Mouse (Mus musculus): Measurements from ENCODE around the gene Orai3.
A peak's percentile ranks its signal among the peaks of the same experiment; 100 is the strongest.
"Not testable (repeated sequence)": the region's sequence is repeated elsewhere in the genome, so short reads cannot be mapped to it uniquely, and the experiment has no call there.

Orai3 gene

DNA sequence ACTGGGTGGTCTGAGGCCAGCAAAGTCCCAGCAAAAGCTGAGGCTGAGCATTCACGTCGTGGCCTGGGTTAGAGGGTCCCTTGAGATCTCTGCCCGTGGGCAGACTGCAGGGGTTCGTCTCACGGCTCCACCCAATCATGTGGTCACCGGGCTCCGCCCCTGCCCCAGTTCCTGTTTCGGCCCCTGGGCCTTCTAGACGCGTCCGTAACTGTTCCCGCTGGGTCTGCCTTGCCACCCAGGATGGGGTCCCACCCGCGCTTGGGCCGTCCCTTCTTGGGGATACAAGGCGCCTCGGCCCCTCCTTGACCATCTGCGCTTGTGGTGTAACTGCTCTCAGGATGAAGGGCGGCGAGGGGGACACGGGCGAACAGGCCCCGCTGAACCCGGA lies at the start of gene Orai3:
Gene Orai3 (plus strand): TSS at position 165 of the 388 bp plus-strand sequence.
- DNase-seq (ENCODE audit: low spot score in 2 of 2): peak; percentile 92 to 95

DNA sequence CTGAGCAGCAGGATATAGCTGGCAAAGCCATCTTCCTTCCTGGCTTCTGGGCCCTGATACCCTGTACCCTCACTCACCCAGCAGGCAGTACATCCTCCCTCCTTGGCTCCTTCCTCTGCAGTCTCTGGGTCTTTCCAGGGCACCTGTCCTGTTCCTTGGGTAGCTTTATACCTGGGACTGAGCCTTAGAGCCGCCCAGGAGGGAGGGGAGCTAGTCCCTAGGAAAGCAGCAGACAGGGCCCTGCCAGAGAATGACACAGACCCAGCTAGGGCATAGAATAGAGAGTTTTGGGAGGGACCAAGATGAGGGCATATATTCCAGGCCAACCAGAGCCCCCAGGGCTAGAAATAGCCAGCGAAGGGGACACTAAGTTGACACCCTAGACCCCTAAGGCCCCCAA lies 44.1 kb upstream of the Orai3 start:
- DNase-seq (ENCODE audit: low spot score in 2 of 2): no peak

DNA sequence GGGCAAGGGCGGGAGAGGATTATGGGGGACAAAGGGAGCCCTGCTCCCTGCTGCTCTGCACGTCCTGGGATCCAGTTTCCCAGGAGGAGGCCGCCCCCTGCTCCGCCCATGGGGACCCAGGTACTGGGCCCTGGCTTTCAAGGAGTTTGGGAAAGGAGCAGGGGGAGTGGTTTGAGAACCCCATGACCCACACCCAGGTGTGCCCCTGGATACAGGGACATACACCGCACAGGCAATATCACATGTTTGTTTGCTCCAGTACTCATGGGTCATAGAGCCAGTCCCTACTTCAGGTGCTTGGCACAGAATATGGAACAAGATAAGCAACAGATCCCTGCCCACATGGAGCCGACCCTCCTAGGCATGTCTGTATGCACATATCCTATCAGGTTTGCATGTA lies 43.7 kb upstream of the Orai3 start:
- DNase-seq (ENCODE audit: low spot score in 2 of 2): no peak

DNA sequence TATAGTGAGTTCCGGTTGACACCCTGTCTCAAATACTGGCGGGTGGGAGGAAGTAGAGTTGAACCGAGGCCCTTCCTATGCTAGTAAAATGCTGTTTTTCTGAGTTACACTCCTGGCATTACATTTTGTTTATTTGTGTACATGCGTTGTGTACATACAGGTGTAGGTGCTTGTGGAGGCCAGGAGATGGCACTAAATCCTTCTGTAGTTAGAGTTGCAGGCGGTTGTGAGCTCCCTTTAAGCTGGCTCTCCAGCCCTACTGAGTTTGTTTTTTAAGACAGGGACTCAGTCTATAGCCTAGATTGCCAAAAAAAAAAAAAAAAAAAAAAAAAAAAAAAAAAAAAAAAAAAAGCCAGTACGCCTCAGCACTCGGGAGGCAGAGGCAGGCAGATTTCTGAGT lies 41.7 kb upstream of the Orai3 start:
- DNase-seq (ENCODE audit: low spot score in 2 of 2): no peak

DNA sequence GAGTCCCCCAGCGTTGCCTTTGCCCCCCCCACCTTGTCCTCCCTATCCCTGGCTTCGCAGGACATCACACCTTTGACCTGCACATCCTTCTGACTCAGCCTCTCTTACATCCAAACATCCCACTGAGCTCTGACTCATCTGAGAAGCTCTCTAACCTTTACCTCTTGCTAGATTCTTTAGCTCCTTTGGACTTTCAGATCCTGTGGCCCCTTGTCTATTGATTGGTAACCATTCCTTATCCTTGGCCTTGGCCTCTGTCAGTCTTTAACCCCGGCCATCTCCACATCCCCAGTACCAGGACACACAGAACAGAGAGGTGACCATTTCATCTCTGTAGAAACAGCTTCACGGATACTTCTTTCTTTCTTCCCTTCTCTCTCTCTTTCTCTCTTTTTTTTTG lies 39.4 kb upstream of the Orai3 start:
- DNase-seq (ENCODE audit: low spot score in 2 of 2): no peak

DNA sequence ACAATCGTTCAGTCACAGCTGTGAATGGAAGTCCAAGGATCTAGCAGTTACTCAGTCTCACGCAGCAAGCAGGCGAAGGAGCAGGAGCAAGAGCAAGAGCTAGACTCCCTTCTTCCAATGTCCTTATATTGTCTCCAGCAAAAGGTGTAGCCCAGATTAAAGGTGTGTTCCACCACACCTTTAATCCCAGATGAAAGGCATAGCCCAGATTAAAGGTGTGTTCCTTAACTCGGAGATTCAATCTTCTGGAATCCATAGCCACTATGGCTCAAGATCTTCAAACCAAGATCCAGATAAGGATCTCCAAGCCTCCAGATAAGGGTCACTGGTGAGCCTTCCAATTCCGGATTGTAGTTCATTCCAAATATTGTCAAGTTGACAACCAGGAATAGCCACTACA lies 37.5 kb upstream of the Orai3 start, which contains the start of gene Ctf2:
Gene Ctf2 (minus strand): TSS at position 101 of the 400 bp plus-strand sequence.
- DNase-seq (ENCODE audit: low spot score in 2 of 2): not testable (repeated sequence)

DNA sequence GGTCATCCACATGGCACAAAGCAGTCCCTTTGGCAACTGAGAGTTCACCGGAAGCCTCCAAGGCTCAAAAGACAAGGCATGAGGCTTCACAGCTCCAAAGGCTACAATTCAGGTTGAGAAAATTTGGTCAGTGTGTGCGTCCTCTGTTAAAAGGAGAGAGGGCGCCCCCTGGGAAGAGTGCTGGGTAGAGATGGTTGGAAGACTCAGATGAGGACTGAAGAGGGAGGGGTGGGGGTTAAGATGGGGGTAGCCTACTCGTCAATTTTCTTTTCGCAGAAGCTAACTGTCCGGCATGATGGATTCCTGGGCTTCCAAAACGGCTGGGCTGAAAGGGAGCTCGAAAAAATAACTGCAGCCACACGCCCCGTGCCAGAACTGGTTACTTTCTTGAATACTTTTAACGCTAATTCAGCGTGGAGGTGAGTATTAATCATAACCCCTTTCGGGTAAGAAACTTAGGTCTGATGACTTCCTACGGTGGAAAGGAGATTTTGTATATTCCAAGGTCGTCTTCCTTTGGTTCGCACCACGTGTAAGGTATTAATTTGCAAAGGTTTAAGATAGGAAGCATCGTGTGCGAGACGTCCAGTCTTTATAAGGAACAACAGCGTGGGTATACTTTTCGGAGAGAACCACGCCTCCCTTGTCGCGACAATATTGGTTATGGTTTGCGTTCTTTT lies 25.1 kb upstream of the Orai3 start, which contains the start of gene Fbxl19:
Gene Fbxl19 (plus strand): TSS at position 178 of the 680 bp plus-strand sequence.
- DNase-seq (ENCODE audit: low spot score in 2 of 2): peak; percentile 51 to 64

DNA sequence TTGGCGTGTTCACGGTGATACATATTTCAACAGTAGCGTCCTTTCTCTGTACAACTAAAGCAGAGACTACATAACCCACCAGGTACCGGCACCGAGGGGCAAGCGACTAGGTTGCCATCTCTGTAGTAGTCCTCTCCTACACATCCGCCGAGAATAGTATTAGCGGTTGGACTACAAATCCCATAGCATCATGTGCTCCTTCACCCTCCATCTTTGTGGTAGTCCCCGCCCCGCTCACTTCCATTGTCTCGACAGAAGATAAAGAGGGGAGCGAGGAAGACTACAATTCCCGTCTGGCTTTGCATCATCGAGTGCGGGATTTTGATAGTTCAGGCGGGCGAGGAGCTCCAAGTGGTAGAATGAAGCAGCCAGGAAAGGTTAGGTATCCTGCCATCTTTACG lies 24.4 kb upstream of the Orai3 start:
- DNase-seq (ENCODE audit: low spot score in 2 of 2): peak; percentile 95 to 96

DNA sequence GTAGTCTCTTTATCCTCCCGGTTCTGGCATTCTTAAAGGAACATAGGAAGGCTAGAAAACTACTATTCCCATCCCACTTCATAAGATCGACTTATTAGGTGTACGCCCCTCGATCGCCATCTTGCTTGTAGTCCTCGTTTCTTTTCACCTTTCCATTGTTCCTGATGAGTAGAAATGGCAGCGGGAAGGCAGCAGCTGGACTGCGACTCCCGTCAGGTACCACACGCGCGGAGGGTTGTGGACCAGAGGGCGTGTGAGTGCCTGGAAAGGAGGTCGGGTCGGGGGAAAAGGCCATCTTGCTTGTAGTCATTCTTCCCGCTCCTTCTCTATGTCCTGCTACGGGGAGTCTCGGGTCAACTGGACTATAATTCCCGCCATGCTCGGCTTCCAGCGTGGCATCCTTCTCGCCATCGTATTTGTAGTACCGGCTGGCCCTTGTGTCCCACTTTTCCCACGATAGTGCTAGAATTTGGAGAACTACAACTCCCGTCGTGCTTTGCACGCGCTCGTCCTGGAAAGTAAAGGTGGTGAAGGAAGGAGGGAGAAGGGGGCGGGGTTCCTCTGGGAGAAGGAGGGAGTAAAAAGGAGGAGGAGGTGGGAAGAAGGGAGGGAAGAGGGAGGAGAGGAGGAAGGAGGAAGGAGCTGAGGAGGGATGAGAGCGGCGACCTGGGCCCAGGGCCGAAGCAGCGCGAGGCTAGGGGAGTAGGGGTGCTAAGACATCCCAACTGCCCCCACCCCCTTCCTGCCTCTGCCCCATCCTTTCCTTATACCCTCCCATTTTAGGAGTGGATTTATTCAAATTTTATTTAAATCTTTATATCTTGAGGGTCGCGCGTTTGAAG lies 23.7 kb upstream of the Orai3 start:
- DNase-seq (ENCODE audit: low spot score in 2 of 2): peak; percentile 99

DNA sequence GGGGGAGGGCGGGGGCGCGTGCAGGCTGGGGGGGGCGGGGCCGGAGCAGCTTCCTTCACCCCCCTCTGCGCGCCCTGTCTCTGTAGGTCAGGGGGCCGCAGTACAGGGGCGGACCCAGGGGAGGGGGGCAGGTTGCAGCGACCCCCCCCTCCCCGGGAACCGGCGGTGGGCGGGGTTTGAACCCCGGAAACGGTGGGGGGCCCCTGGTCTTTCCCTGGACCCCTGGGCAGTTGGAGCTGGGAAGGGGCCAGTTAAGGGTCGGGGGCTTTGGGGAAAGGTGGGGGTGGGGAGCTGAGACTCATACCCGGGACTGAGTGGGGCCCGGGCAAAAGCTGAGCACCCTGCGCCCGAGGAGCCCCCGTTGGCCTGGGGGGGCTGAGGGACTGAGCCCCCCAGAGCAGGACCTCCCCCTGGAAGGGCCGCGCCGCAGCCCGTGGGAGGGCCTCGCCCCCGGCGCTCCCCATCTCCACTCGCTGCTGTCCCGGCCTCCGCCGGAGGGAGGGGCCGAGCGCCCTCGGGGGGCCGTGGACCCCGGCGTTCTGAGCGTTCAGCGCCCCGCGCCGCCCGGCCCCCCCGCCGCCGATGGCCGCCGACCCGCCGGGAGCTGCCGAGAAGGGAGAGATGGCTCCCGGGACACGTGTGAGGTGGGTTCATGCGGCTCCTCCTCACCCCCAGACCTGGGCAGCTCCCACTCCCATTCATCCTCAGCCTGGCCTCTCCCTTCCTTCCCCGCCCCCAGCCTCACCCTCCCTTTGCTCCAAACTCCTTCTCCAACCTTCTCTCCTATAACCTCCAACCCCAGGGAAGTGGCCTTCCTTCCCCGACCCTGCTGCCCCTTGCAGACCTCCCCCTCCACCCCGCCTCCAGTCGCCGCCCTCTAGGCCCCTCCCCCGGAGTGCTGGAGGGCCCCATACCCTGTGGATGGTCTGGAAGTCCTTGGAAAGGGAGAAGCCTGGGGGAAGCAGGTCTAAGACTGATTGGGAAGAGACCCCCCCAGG lies 22.8 kb upstream of the Orai3 start:
- no peak for DNase-seq (ENCODE audit: low spot score in 2 of 2)

DNA sequence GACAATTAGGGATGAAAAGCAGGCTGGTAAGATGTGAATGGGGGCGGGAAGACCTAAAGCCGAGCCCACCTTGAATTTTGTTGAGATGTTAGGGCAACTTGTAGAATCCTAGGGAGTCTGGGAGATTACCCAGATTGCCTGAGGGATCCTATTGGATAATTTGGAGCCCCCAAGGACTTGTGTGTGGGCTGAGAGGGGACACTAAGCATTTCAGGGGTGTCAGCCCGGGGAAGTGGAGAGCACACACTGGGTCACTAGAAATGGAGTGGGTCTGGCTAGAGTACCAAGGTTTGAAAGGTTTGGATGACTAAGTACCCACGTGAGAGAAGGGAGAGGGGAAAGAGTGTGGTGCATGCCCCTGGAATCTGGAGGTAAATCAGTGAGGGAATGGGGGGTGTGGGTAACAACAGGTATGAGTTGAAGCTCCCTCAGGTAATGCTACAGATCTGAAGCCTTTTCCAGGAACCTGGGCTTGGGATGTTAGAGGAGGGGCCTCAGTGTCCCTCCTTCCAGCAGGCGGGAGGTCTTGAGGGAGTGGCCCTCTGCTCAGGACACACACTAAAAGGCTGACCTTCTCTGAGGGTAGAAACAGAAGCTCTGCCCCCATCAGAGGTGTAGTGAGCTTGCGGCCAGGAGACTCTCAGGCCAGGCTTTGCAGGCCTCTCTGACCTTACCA lies 21.9 kb upstream of the Orai3 start:
- DNase-seq (ENCODE audit: low spot score in 2 of 2): no peak

DNA sequence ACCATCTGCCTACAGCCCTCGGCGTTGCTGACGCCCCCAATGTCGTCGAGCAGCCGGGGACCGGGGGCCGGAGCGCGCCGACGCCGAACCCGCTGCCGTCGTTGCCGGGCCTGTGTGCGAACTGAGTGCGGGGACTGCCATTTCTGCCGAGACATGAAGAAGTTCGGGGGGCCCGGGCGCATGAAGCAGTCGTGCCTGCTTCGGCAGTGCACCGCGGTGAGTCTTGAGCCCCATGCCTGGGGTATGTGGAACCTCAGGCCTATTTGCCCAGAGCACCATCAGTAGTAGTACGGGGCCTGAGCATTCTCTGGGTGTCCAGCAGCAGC lies 21.4 kb upstream of the Orai3 start:
- DNase-seq (ENCODE audit: low spot score in 2 of 2): no peak

DNA sequence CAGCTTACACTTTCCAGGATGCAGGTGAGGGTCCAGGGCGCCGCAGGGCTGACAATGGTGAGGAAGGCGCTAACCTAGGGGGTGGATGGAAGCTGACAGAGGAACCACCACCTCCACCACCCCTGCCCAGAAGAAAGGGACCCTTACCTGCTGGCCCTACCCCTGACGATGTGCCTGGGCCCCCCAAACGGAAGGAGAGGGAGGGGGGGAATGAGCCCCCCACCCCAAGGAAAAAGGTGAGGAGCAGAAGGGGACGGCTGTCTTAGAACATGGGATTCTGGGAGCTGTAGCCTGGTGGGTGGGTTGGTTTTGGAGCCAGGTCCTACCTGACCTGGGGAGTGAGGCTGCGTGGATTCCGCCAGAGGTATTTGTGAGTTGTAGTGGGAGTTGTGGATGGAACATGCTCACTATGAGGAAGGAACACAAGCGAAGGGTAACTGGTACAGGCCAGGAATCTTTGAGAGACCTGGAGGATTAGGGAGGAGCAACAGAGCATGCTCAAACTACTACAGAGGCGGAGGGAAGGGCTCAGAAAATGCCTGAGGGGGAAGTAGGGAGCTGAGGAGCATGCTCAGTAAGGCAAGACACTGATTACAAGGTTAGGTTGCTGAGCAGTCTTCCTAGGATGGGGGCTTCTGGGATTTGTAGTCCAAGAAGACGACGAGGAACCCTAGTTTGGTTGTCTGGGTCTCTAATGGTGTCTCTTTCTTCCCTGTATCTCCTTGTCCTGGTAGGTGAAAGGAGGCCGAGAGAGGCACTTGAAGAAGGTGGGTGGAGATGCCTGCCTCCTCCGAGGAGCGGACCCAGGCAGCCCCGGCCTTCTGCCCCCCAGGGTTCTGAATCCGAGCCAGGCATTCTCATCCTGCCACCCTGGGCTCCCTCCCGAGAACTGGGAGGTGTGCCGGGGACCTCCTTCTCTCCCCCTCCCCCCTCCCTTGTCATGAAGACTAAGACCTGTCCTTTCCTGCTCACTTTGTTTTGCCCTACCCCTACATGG lies 19.2 kb upstream of the Orai3 start:
- no peak for DNase-seq (ENCODE audit: low spot score in 2 of 2)

DNA sequence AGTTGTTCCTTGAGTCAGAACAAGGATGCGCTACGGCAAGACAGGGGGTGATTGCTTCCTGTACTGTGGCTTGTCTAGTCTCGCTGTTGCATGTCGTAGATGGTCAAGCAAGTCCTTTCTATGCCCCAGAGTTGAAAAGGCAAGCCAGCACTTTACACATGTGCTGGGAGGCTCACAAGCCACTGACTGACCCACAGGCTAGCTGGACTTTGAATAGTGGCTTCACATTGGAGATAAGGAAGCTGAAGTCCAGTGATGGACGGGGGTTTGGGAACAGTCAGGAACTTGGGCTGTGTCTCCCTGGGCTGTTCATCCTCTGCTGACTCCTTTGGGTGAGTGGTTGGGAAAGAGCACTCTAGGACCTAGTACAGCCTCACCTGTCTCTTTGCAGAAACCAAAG lies 18.0 kb upstream of the Orai3 start:
- DNase-seq (ENCODE audit: low spot score in 2 of 2): no peak

DNA sequence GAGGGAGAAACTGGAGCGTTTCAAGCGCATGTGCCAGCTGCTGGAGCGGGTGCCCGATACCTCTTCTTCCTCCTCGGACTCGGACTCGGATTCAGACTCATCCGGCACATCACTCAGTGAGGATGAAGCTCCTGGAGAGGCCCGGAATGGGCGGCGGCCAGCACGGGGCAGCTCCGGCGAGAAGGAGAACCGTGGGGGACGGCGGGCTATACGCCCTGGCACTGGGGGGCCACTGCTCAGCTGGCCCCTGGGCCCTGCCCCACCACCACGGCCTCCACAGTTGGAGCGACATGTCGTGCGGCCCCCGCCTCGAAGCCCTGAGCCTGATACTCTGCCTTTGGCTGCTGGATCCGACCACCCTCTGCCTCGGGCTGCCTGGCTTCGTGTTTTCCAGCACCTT lies 17.5 kb upstream of the Orai3 start:
- DNase-seq (ENCODE audit: low spot score in 2 of 2): no peak

DNA sequence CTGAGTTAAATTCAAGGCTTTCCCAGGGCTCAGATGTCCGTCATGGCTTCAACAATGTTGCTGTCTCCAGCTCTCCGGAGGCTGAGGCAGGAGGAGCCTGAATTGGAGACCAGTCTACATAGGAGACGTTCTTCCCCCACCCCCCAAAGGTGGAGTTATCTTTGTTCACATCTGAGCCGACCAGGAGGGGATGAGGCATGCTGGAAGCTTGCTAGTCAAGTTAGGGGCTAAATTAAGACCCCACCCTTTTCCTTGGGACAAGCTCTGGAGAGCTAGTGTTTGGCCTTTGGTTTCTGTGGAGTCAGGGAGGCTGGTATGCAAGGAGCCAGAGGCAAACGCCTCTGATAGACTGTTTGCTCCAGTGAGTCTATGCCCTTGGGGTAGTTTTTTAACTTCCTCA lies 16.5 kb upstream of the Orai3 start:
- DNase-seq (ENCODE audit: low spot score in 2 of 2): no peak

DNA sequence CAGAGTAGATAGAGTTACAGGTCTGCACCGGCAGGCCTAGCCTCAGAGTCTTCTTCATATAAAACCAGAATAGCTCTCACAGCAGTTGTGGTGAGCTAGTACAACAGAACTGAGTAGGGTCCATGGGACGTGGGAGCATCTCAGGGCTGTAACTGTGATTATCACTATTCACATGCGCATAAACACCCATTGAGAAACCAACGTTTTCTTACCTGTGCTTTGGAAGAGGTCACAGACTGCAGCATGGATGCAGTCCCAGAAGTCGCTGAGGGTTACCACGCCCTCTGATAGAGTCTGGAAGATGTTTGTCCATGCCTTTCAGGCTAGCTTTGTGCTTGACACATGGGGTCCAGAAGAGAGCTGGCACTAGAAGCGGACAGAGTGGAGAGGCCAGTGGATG lies 15.9 kb upstream of the Orai3 start:
- no peak for DNase-seq (ENCODE audit: low spot score in 2 of 2)

DNA sequence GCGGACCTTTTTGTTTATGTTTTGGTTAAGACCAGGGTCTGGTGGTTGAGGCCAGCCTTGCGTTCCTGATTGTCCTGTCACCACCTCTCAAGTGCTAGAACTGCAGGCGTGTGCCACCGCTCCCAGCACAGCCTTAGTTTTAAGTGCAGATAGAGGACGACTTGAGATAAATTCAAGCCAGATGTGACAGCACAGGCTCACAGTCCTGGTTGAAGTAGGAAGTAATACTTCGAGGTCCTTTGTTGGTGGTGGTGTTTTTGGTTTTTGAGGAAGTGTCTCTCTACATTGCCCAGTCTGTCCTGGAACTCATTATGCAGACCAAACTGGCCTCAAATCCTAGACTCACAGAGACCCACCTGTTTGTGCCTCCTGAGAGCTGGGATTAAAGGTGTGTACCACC lies 9.9 kb upstream of the Orai3 start:
- DNase-seq (ENCODE audit: low spot score in 2 of 2): no peak

DNA sequence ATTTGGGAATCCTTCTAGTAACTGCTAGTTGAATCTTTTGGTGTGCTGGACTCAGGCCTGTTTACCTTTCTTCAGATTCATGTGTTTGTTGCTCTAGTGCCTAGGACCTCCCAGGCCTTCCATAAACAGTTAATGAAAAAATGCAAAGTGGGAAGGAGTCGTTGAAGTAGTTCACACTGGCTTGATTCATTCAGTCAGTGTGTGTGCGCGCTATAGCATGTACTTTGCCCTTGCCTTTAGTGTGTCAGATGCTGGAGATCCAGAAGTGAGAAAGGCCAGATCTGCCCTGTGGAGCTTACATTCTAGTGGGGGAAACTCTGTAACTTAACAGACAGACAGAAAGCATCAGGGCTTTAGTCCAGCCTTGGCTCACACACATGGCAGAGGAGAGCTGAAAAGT lies 9.1 kb upstream of the Orai3 start:
- DNase-seq (ENCODE audit: low spot score in 2 of 2): no peak

DNA sequence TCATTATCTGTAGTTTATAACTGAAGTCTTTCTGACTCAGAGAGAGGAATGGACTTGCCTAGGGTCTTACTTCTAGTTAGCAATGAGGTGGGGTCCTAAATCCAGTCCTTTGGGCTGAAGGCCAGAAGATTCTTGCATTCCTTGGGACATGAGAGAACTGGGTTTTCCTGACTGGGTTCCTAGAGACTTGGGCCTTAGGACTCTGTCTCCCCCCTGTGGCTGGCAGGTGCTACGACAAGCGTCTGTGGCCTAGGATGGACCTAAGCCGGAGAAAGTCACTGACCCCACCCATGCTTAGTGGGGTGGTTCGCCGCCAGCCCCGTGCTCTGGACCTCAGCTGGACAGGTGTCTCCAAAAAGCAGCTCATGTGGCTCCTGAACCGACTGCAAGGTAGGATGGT lies 8.6 kb upstream of the Orai3 start:
- DNase-seq (ENCODE audit: low spot score in 2 of 2): peak; percentile 67 to 77

All from heart, adult 9 months (tissue).